Mouse (Mus musculus): ENCODE data around the gene Wfdc17. TPM values are rescaled to one million over a fixed set of nuclear protein-coding genes. Genes with fewer than 3 reads are reported as not detected.

Wfdc17 gene
- polyA plus RNA-seq, 1 experiment from 2014 or later, result 0.30 TPM

- Histone ChIP-seq H3K27me3 (ENCODE audit: low read depth, poor library complexity, severe bottlenecking) (peaks cover 11% of the 10 kb centered on the region; the same call in 1 of the 2 replicates), H3K9me3 (replicated peaks) (no peaks in the 10 kb centered on the region), H3K36me3 (no peaks in the 10 kb centered on the region), H3K4me1 (no peaks in the 10 kb centered on the region), H3K4me3 (no peak overlapping the region), H3K27ac (no peak overlapping the region)
- 60% methylated on average over 4 of the region's 4 CpGs for WGBS
- DNase-seq (ENCODE audit: low spot score), result no peak
Observed at GRCm38 (mm10) chr11:83746152-83746551, 42.4 kb downstream of the Wfdc17 start.

GRCm38 (mm10) chr11:83746681-83747080, 42.9 kb downstream of the Wfdc17 start, which contains the start of gene Wfdc21:
TSS of gene Wfdc21 (plus strand) at chr11:83746940.
- peaks cover 11% of the 10 kb centered on the region; the same call in 1 of the 2 replicates for H3K27me3 ChIP-seq (ENCODE audit: low read depth, poor library complexity, severe bottlenecking)
- DNase-seq (ENCODE audit: low spot score), result no peak
- no peak within 1 kb of the TSS for H3K27ac ChIP-seq
- WGBS, result 72% methylated on average over 5 of the region's 5 CpGs
- no peaks in the 10 kb centered on the region for H3K36me3 ChIP-seq
- H3K9me3 ChIP-seq (replicated peaks), result no peaks in the 10 kb centered on the region
- H3K4me1 ChIP-seq, result no peaks in the 10 kb centered on the region
- H3K4me3 ChIP-seq, result no peak within 1 kb of the TSS

- Histone ChIP-seq H3K27ac (no peak overlapping the region), H3K4me1 (no peaks in the 10 kb centered on the region), H3K36me3 (no peaks in the 10 kb centered on the region), H3K27me3 (ENCODE audit: low read depth, poor library complexity, severe bottlenecking) (peaks cover 11% of the 10 kb centered on the region; the same call in 1 of the 2 replicates), H3K9me3 (replicated peaks) (no peaks in the 10 kb centered on the region), H3K4me3 (no peak overlapping the region)
- WGBS, result 75% methylated on average over 6 of the region's 6 CpGs
- DNase-seq (ENCODE audit: low spot score), result no peak
Observed at GRCm38 (mm10) chr11:83747376-83748265, 43.8 kb downstream of the Wfdc17 start.

- DNase-seq (ENCODE audit: low spot score), result peak; percentile 90
- peaks cover 15% of the 10 kb centered on the region for H3K4me1 ChIP-seq
- H3K9me3 ChIP-seq (replicated peaks), result no peaks in the 10 kb centered on the region
- H3K4me3 ChIP-seq, result peak within 1 kb of the TSS; percentile 80
- H3K27me3 ChIP-seq (ENCODE audit: low read depth, poor library complexity, severe bottlenecking), result no peaks in the 10 kb centered on the region
- H3K27ac ChIP-seq, result peak within 1 kb of the TSS; percentile 95
- WGBS, result under 1% methylated on average over 44 of the region's 47 CpGs
- H3K36me3 ChIP-seq, result peaks cover 31% of the 10 kb centered on the region
Observed at GRCm38 (mm10) chr11:83753581-83754181, 49.9 kb downstream of the Wfdc17 start, which contains the start of gene Heatr6. TSS of gene Heatr6 (plus strand) at chr11:83753696.

GRCm38 (mm10) chr11:83754227-83754626, 50.4 kb downstream of the Wfdc17 start:
- Histone ChIP-seq H3K36me3 (peaks cover 36% of the 10 kb centered on the region), H3K9me3 (replicated peaks) (no peaks in the 10 kb centered on the region), H3K4me3 (peak overlapping the region; percentile 80), H3K27me3 (ENCODE audit: low read depth, poor library complexity, severe bottlenecking) (no peaks in the 10 kb centered on the region), H3K4me1 (peaks cover 15% of the 10 kb centered on the region), H3K27ac (peak overlapping the region; percentile 95)
- no peak for DNase-seq (ENCODE audit: low spot score)
- WGBS, result 14% methylated on average over 8 of the region's 8 CpGs

Other genes starting within 250 kb of the Wfdc17 start
- 0.75 and 2.3 TPM in 2 replicates for gene Mmp28, start 240.9 kb upstream of the Wfdc17 start, polyA plus RNA-seq (2016; fragmentation: Nextera tagmentation; extraction: Ambion mirVana)
- 11.3 and 11.9 TPM in 2 replicates for gene Taf15, start 230.9 kb upstream of the Wfdc17 start, polyA plus RNA-seq (2016; fragmentation: Nextera tagmentation; extraction: Ambion mirVana)
- not detected in 2 replicates for gene Heatr9, start 181.8 kb upstream of the Wfdc17 start, polyA plus RNA-seq (2016; fragmentation: Nextera tagmentation; extraction: Ambion mirVana)
- not detected in 2 replicates for gene Ccl5, start 173.5 kb upstream of the Wfdc17 start, polyA plus RNA-seq (2016; fragmentation: Nextera tagmentation; extraction: Ambion mirVana)
- gene Ccl9, start 125.4 kb upstream of the Wfdc17 start, polyA plus RNA-seq (2016; fragmentation: Nextera tagmentation; extraction: Ambion mirVana), result 0.78 and 1.2 TPM in 2 replicates
- gene Ccl6, start 110.9 kb upstream of the Wfdc17 start, polyA plus RNA-seq (2016; fragmentation: Nextera tagmentation; extraction: Ambion mirVana), result 1.3 and 1.6 TPM in 2 replicates
- gene Rpl9-ps1, start 58.4 kb upstream of the Wfdc17 start, polyA plus RNA-seq (2016; fragmentation: Nextera tagmentation; extraction: Ambion mirVana), result not detected in 2 replicates
- 0.20 and 0.26 TPM in 2 replicates for gene Ccl3, start 54.6 kb upstream of the Wfdc17 start, polyA plus RNA-seq (2016; fragmentation: Nextera tagmentation; extraction: Ambion mirVana)
- gene Ccl4, start 41.4 kb upstream of the Wfdc17 start, polyA plus RNA-seq (2016; fragmentation: Nextera tagmentation; extraction: Ambion mirVana), result 0.23 TPM in 1 of 2 replicates, not detected in the other
- gene Wfdc18, start 5.0 kb downstream of the Wfdc17 start, polyA plus RNA-seq (2016; fragmentation: Nextera tagmentation; extraction: Ambion mirVana), result not detected in 2 replicates
- not detected in 2 replicates for gene Wfdc21, start 42.9 kb downstream of the Wfdc17 start, polyA plus RNA-seq (2016; fragmentation: Nextera tagmentation; extraction: Ambion mirVana)
- gene Heatr6, start 49.7 kb downstream of the Wfdc17 start, polyA plus RNA-seq (2016; fragmentation: Nextera tagmentation; extraction: Ambion mirVana), result 22.8 and 30.4 TPM in 2 replicates
- 0.14 TPM in 1 of 2 replicates, not detected in the other for gene Hnf1b, start 146.1 kb downstream of the Wfdc17 start, polyA plus RNA-seq (2016; fragmentation: Nextera tagmentation; extraction: Ambion mirVana)
- 45.6 and 50.1 TPM in 2 replicates for gene Ddx52, start 238.1 kb downstream of the Wfdc17 start, polyA plus RNA-seq (2016; fragmentation: Nextera tagmentation; extraction: Ambion mirVana)